Mouse (Mus musculus) embryonic fibroblast, embryonic 13.5 days (primary cell): ENCODE results near the gene Trim50.

Experiments used
- CTCF ChIP-seq: IDR thresholded peaks from 2 replicates; pipeline ENCODE4 v1.5.1; 2011; ENCODE audit warnings: mild to moderate bottlenecking, control low read depth, low read length, moderate library complexity, borderline replicate concordance; ENCODE audit not compliant: insufficient read depth
- POLR2A ChIP-seq: IDR thresholded peaks from 2 replicates; pipeline ENCODE4 v1.6.1; 2011; ENCODE audit warnings: low read depth, mild to moderate bottlenecking, control low read depth, low read length, moderate library complexity

DNA sequence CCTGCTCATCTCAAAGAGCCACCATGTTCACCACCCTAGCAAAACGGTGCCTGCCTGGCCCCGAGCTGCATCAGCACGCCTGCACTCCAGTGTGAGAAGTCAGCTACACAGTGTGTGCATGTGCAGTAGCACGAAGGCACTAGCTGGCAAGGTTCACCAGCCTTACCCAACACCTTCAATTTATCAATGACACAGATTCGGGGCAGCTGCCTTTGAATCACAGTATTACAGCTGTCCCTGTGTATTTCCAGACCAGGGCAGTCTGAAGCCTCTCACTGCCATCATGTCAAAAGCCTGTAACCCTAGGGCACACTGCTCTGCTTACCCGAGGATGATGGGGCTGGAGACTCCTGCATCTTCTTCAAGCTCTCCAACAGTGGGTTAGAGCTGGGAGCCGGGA lies 29.7 kb downstream of the Trim50 start:
- TF ChIP-seq CTCF (no peak), POLR2A (no peak)
